Mouse (Mus musculus) activated CD4-positive, CD25-positive, alpha-beta regulatory T cell, adult 9 weeks (primary cell): ENCODE measurements around the gene Btbd35f24. TPM values are rescaled to one million over a fixed set of nuclear protein-coding genes. Genes with fewer than 3 reads are reported as not detected.

Source experiments
- polyA plus RNA-seq: library from polyadenylated mRNA; unstranded; fragments of 100-300 nt; shearing (Covaris generic); gene quantifications from one replicate; pipeline ENCODE4 v1.2.1, GENCODE M21; 2017

Btbd35f24 gene
- not detected for polyA plus RNA-seq

DNA sequence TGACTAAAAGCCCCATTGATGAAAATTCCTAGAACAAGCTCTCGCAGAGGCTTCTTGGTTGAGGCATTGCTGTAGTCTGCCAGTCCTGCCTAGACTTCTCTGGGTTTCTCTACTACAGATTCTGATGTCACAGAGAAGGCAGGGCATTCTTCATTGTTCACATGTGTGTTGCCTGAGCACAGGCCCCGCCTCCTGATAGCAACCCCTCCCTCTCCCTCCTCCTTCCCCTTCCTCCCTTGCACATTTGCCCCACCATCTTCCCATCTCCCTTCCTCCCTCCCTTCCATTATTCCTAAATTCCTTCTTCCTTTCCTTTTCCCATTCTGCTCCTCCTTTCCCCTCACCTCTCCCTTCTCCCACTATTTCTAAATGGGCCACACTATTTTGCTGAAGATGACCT, at the start of gene Btbd35f24:
Gene Btbd35f24, minus strand, starts transcription at position 101 of the 400 bp plus-strand sequence.

Other genes starting within 250 kb of the Btbd35f24 start
- gene Btbd35f23, start 119.0 kb downstream of the Btbd35f24 start, polyA plus RNA-seq = not detected
- gene Btbd35f11, start 247.9 kb upstream of the Btbd35f24 start, polyA plus RNA-seq = not detected